Comparison of ENCODE assay signal across 10 mouse cellular contexts in genomic region chr12:116599537-116599936, GRCm38 (mm10).
A peak's percentile ranks its signal among the peaks of the same experiment; 100 is the strongest.
DNase-seq lines count a peak whose midpoint lies in the region; ATAC-seq and TF ChIP-seq lines count a peak whose summit lies in the region.
"Had no signal": no experiment of that assay in that cellular context is flagged by ENCODE, and none has a peak within 500 bp of the region (broad histone marks: within the 10 kb centered on the region; RNA-seq: fewer than 3 reads in every experiment).

No protein-coding gene starts in this region.

- H3K4me1 ChIP-seq in embryonic facial prominence, embryonic 10.5 days: peaks cover 4% of the 10 kb centered on the region; the same call in 1 of the 2 replicates
- H3K4me1 ChIP-seq in hindbrain, embryonic 16.5 days (ENCODE audit: control insufficient read depth, insufficient read depth, low read depth, low read length): peaks cover 31% of the 10 kb centered on the region
- H3K4me1 ChIP-seq in midbrain, postnatal 0 days (ENCODE audit: insufficient read depth, low read length): peaks cover 23% of the 10 kb centered on the region
- no peaks in the 10 kb centered on the region for H3K4me1 ChIP-seq in liver, embryonic 12.5 days
- H3K4me1 ChIP-seq: liver, embryonic 13.5 days had no signal

- no peak for TF ChIP-seq CTCF in midbrain, postnatal 0 days (IDR thresholded peaks at IDR 0.05)

- H3K9me3 ChIP-seq in embryonic facial prominence, embryonic 10.5 days: no peaks in the 10 kb centered on the region
- no peaks in the 10 kb centered on the region for H3K9me3 ChIP-seq in hindbrain, embryonic 16.5 days (ENCODE audit: control insufficient read depth, low read length)
- no peaks in the 10 kb centered on the region for H3K9me3 ChIP-seq in midbrain, postnatal 0 days (ENCODE audit: low read length)
- H3K9me3 ChIP-seq in liver, embryonic 12.5 days (replicated peaks): no peaks in the 10 kb centered on the region
- H3K9me3 ChIP-seq: liver, embryonic 13.5 days had no signal

- H3K4me2 ChIP-seq in hindbrain, embryonic 16.5 days (ENCODE audit: low read length): peak overlapping the region; percentile 24; the same call in 1 of the 2 replicates
- no peak overlapping the region for H3K4me2 ChIP-seq in midbrain, postnatal 0 days (ENCODE audit: low read depth, low read length, poor library complexity, severe bottlenecking)
- no peak overlapping the region for H3K4me2 ChIP-seq in liver, embryonic 12.5 days
- H3K4me2 ChIP-seq: liver, embryonic 13.5 days had no signal

- 83% methylated on average over 1 of the region's 1 CpGs for WGBS in embryonic facial prominence, embryonic 10.5 days
- 37% methylated on average over 1 of the region's 1 CpGs for WGBS in hindbrain, embryonic 16.5 days
- WGBS in midbrain, postnatal 0 days: 27% methylated on average over 1 of the region's 1 CpGs
- WGBS in liver, embryonic 12.5 days (ENCODE audit: insufficient replicate concordance): 57% methylated on average over 1 of the region's 1 CpGs

- peak; percentile 22 for DNase-seq in ZHBTc4 (ENCODE audit: low read depth, low spot score)
- DNase-seq in embryonic facial prominence, embryonic 10.5 days (ENCODE audit: low spot score): peak; percentile 39
- peak; percentile 88 for DNase-seq in midbrain, postnatal 0 days (ENCODE audit: low spot score)
- no peak for DNase-seq in c-Kit-positive CD71-positive TER-119-positive erythroid progenitor cells, embryonic 14.5 days (ENCODE audit: low spot score)
- DNase-seq in adrenal gland, adult 2 months: no peak
- DNase-seq in lung, postnatal 10 days: no peak
- DNase-seq: adrenal gland, postnatal 36 days; liver, embryonic 13.5 days had no signal

- H3K9ac ChIP-seq in hindbrain, embryonic 16.5 days (ENCODE audit: low read depth, low read length): no peak overlapping the region
- H3K9ac ChIP-seq in midbrain, postnatal 0 days (replicated peaks; ENCODE audit: low read length, poor library complexity, severe bottlenecking): no peak overlapping the region
- H3K9ac ChIP-seq in liver, embryonic 12.5 days: no peak overlapping the region
- H3K9ac ChIP-seq: liver, embryonic 13.5 days had no signal

- H3K36me3 ChIP-seq in embryonic facial prominence, embryonic 10.5 days (replicated peaks): no peaks in the 10 kb centered on the region
- H3K36me3 ChIP-seq in hindbrain, embryonic 16.5 days (ENCODE audit: control insufficient read depth, insufficient read depth, low read length): no peaks in the 10 kb centered on the region
- no peaks in the 10 kb centered on the region for H3K36me3 ChIP-seq in midbrain, postnatal 0 days (ENCODE audit: insufficient read depth, low read length)
- H3K36me3 ChIP-seq in liver, embryonic 12.5 days: no peaks in the 10 kb centered on the region
- H3K36me3 ChIP-seq: liver, embryonic 13.5 days had no signal

- H3K4me3 ChIP-seq in embryonic facial prominence, embryonic 10.5 days: no peak overlapping the region
- no peak overlapping the region for H3K4me3 ChIP-seq in hindbrain, embryonic 16.5 days (ENCODE audit: low read length)
- no peak overlapping the region for H3K4me3 ChIP-seq in midbrain, postnatal 0 days (ENCODE audit: low read depth, low read length)
- H3K4me3 ChIP-seq in liver, embryonic 12.5 days: no peak overlapping the region
- H3K4me3 ChIP-seq: liver, embryonic 13.5 days had no signal

- H3K27me3 ChIP-seq in embryonic facial prominence, embryonic 10.5 days (replicated peaks; ENCODE audit: low read depth, poor library complexity, severe bottlenecking): no peaks in the 10 kb centered on the region
- H3K27me3 ChIP-seq in hindbrain, embryonic 16.5 days (replicated peaks; ENCODE audit: control insufficient read depth, insufficient read depth, low read length): no peaks in the 10 kb centered on the region
- H3K27me3 ChIP-seq in midbrain, postnatal 0 days (ENCODE audit: insufficient read depth, low read length): no peaks in the 10 kb centered on the region
- H3K27me3 ChIP-seq in liver, embryonic 12.5 days (replicated peaks): no peaks in the 10 kb centered on the region
- H3K27me3 ChIP-seq: liver, embryonic 13.5 days had no signal

- ATAC-seq in hindbrain, embryonic 16.5 days: peak; percentile 82
- ATAC-seq in midbrain, postnatal 0 days (ENCODE audit: low FRiP score): peak; percentile 87
- no peak for ATAC-seq in liver, embryonic 12.5 days

- H3K27ac ChIP-seq in embryonic facial prominence, embryonic 10.5 days (replicated peaks): no peak overlapping the region
- H3K27ac ChIP-seq in hindbrain, embryonic 16.5 days (ENCODE audit: low read depth, low read length): peak overlapping the region; percentile 85
- H3K27ac ChIP-seq in midbrain, postnatal 0 days (ENCODE audit: low read depth, low read length): peak overlapping the region; percentile 77
- H3K27ac ChIP-seq in liver, embryonic 12.5 days: no peak overlapping the region
- H3K27ac ChIP-seq: liver, embryonic 13.5 days had no signal

Comparison
In these comparisons a context has a peak if more than half of its experiments do, and no peak if none do; other contexts are left out.
1. DNase-seq: peak in ZHBTc4 (single experiment), embryonic facial prominence, embryonic 10.5 days (single experiment) and midbrain, postnatal 0 days (single experiment); none in c-Kit-positive CD71-positive TER-119-positive erythroid progenitor cells, embryonic 14.5 days (single experiment), adrenal gland, adult 2 months (single experiment) and lung, postnatal 10 days (single experiment).
2. H3K27ac ChIP-seq: peak in hindbrain, embryonic 16.5 days (single experiment) and midbrain, postnatal 0 days (single experiment); none in embryonic facial prominence, embryonic 10.5 days (single experiment) and liver, embryonic 12.5 days (single experiment).